Mouse (Mus musculus) limb, embryonic 14.5 days (tissue): Measurements from ENCODE around the gene Trappc3l. TPM values are rescaled to one million over a fixed set of nuclear protein-coding genes. Genes with fewer than 3 reads are reported as not detected.

ENCODE experiments used
- ATAC-seq: fragments of 200-750 bp; cut with Nextera tagmentation; 2 replicates; pipeline ENCODE4 v1.8.0; 2017; ENCODE audit warnings: low read depth, moderate number of reproducible peaks, moderate TSS enrichment; ENCODE audit not compliant: low FRiP score
- DNase-seq: peaks from one replicate; pipeline ENCODE4 v3.0.0-alpha.2; 2015; ENCODE audit warnings: low spot score
- H3K27ac ChIP-seq: fragments of 300-500 bp; sonication (generic); replicated peaks from 2 replicates; pipeline ENCODE4 v1.5.1; 2014; ENCODE audit warnings: low read depth, mild to moderate bottlenecking, low read length, moderate library complexity, mixed read lengths
- H3K27me3 ChIP-seq: fragments of 300-500 bp; sonication (generic); 2 replicates; pipeline ENCODE4 v1.6.1; 2014; ENCODE audit warnings: low read length, mixed read lengths; ENCODE audit not compliant: control insufficient read depth, insufficient read depth
- H3K36me3 ChIP-seq: fragments of 300-500 bp; sonication (generic); 2 replicates; pipeline ENCODE4 v1.6.1; 2014; ENCODE audit warnings: mild to moderate bottlenecking, low read length, moderate library complexity, mixed read lengths; ENCODE audit not compliant: control insufficient read depth, insufficient read depth
- H3K4me1 ChIP-seq: fragments of 300-500 bp; sonication (generic); 2 replicates; pipeline ENCODE4 v1.6.1; 2014; ENCODE audit warnings: antibody characterized with exemption, low read length, mixed read lengths; ENCODE audit not compliant: control insufficient read depth, insufficient read depth
- H3K4me2 ChIP-seq: fragments of 300-500 bp; sonication (generic); replicated peaks from 2 replicates; pipeline ENCODE4 v1.6.1; 2014; ENCODE audit warnings: low read depth, mild to moderate bottlenecking, low read length, moderate library complexity; ENCODE audit not compliant: severe bottlenecking
- H3K4me3 ChIP-seq: fragments of 300-500 bp; sonication (generic); replicated peaks from 2 replicates; pipeline ENCODE4 v1.5.1; 2014; ENCODE audit warnings: low read length
- H3K9ac ChIP-seq: fragments of 300-500 bp; sonication (generic); 2 replicates; pipeline ENCODE4 v1.6.1; 2014; ENCODE audit warnings: mild to moderate bottlenecking, low read depth, low read length, moderate library complexity; ENCODE audit not compliant: severe bottlenecking
- H3K9me3 ChIP-seq: fragments of 300-500 bp; sonication (generic); 2 replicates; pipeline ENCODE4 v1.6.1; 2016; ENCODE audit warnings: low read length; ENCODE audit not compliant: control insufficient read depth
- POLR2A ChIP-seq: fragments of 200-500 bp; IDR thresholded peaks from 2 replicates; pipeline ENCODE4 v1.8.0; 2012; ENCODE audit warnings: inconsistent platforms, mild to moderate bottlenecking, moderate library complexity, borderline replicate concordance; ENCODE audit not compliant: insufficient read depth, insufficient read length; ENCODE audit errors: extremely low read depth
- WGBS: fragments of 180-500 bp; shearing (Covaris S2); extraction: QIAGEN DNeasy Blood & Tissue Kit; methylation state at CpG from one replicate; pipeline ENCODE4 v1.1.7; 2014; 5-methylcytosine and 5-hydroxymethylcytosine counted together
- polyA plus RNA-seq, 2 experiments: library from polyadenylated mRNA; depleted of rRNA in 1 of 2; stranded (reverse) in 1 of 2; unstranded in 1 of 2; fragments of >200 nt; fragmentation: Nextera tagmentation in 1 of 2; extraction: Ambion mirVana in 1 of 2; gene quantifications; 2 replicates each; pipeline versions ENCODE4 v1.2.1 to v1.2.3; 2012 to 2014

Gene Trappc3l
- polyA plus RNA-seq, 2 experiments: not detected

DNA sequence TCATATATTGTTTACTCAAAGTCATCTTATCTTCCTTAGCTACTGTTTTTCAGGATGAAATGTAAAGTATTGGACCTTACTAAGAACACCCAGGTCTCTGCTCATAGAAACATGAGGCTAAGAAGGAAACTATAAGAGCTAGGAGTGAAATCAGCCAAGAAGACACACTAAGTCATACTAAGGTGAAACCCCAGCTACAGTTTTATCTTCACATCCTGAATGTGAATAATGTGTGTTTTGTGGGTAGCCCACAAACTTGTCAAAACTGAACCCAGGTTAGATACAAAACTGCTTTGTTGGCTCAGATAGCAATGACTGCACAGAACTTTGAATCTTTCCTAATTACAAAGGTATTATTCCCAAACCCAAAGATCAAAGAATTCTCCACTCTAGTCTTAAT lies 80.4 kb downstream of the Trappc3l start:
- no peaks in the 10 kb centered on the region for H3K36me3 ChIP-seq
- ATAC-seq: no peak

DNA sequence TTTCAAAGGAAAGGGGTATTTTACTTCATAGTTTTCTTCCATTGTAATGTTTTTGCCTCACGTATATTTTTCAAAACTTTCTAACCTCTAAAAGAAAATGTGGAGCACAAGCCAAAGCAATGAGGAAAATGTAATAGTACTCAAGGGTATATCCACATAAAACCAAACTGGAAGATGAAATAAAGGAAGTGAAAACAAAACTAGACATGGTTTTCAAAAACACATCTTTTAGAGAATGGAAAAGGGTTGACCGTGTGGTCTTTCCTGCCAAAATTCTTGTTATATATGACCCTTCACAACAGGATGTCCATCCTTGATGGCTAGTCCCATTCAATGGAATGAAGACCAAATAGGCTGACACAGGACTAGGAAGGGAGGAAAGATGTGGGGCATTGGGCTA lies 81.0 kb downstream of the Trappc3l start:
- no peaks in the 10 kb centered on the region for H3K27me3 ChIP-seq
- DNase-seq: no peak
- H3K9ac ChIP-seq: no peak overlapping the region
- no peak overlapping the region for H3K27ac ChIP-seq
- H3K9me3 ChIP-seq: no peaks in the 10 kb centered on the region
- no peaks in the 10 kb centered on the region for H3K36me3 ChIP-seq
- 79% methylated on average over 2 of the region's 2 CpGs for WGBS
- TF ChIP-seq POLR2A: no peak
- H3K4me1 ChIP-seq: no peaks in the 10 kb centered on the region
- H3K4me3 ChIP-seq: no peak overlapping the region
- ATAC-seq: no peak
- no peak overlapping the region for H3K4me2 ChIP-seq

More for the DNA sequence above, 80.4 kb downstream of the Trappc3l start:
- H3K4me2 ChIP-seq: no peak overlapping the region
- H3K27ac ChIP-seq: no peak overlapping the region
- no peak for TF ChIP-seq POLR2A
- H3K4me1 ChIP-seq: no peaks in the 10 kb centered on the region
- no peak overlapping the region for H3K9ac ChIP-seq
- H3K4me3 ChIP-seq: no peak overlapping the region
- no peak for DNase-seq
- no peaks in the 10 kb centered on the region for H3K27me3 ChIP-seq
- no peaks in the 10 kb centered on the region for H3K9me3 ChIP-seq

DNA sequence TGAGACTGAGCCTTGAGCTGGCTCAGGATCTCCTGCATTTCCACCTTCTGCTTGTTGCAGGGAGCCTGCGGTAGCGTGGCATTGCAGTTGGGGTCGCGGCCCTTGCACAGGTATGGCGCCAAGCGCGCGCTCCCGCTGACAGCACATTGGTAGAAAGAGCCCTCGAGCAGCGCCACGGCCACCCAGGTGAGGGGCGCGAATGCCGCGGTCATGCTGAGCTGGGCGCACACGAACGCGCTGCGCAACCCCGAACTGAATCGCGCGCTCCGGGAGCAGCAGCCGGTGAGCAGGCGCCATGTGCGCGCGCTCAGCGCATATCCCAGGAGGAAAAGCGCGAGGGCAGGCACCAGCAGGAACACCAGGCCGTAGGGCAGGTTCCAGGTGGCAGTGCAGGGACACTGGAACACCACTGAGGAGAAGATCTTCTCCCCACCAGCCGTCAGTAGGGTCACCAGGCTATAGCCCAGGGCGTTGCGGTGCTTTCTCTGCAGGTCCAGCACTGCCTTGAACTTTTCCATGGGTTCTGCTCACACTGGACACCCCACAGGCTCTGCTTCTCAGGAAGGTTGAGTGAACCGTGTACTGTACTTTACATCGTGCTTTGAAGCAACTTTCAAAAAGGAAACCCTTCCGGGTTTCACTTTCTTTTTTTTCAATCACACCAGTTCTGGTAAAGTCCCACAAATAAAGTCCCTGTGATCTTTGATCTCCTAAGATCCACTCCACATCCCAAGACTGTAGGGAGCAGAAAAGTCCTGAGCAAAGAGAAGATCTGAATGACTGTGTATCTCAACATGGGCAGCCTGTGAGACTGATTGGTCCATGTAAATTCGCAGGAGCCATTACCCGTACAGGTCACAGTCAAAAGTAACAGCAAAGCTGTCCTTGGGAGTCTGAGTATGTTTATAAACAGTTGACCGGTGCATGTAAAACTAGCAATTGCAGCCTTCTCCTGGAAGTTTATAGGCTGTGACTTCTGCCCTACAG lies 90.3 kb downstream of the Trappc3l start, which contains the start of gene Calhm6:
Gene Calhm6 (minus strand): TSS at position 593 of the 987 bp plus-strand sequence.
- 15% methylated on average over 44 of the region's 44 CpGs for WGBS
- Histone ChIP-seq H3K27me3 (no peaks in the 10 kb centered on the region), H3K9ac (peak within 1 kb of the TSS; percentile 52), H3K4me3 (peak within 1 kb of the TSS; percentile 43), H3K9me3 (no peaks in the 10 kb centered on the region), H3K36me3 (no peaks in the 10 kb centered on the region), H3K4me2 (peak within 1 kb of the TSS; percentile 67), H3K4me1 (no peaks in the 10 kb centered on the region), H3K27ac (no peak within 1 kb of the TSS)
- TF ChIP-seq POLR2A: no peak
- DNase-seq: peak; percentile 39
- ATAC-seq: 0 out of 2 replicates have a peak, but pooled peaks have one; percentile 30

DNA sequence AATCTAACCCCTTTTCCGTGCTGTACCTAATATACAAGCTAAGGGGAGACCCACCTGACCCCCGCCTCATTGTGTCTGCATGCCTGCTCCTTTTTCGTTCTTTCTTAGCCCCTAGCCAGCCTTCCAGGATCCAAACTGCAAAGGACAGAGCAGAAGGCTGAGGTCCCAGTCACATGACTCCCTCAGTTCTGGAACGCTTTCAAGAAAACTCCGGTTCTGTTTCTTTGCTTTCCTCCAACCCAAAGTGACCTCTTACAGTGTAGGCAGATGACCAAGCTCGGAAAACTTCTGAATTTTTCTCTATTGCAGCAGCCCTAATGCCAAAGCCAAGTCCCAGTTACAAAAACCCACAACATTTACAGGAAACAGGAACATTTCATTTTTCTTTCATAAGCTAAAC lies 91.0 kb downstream of the Trappc3l start:
- ATAC-seq: no peak

DNA sequence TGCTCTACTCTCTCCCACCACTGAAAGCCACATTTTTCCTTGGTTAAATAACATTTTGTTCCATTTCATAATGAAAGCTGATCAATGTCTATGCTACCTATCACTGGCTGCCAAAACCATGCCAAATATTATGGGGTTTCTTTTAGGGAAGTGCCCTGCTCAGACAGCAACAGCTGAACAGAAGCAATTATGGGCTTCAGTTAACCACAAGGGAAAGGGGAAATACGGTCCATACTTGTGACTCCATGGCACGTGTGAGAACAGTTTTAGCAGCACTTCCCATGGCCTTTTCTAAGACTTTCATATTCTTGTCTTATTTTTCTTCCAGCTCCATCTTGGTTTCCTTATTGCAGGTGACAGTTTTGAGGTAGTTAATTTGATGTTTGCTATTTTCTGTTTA lies 94.0 kb downstream of the Trappc3l start:
- Histone ChIP-seq H3K9me3 (no peaks in the 10 kb centered on the region), H3K27me3 (no peaks in the 10 kb centered on the region), H3K27ac (no peak overlapping the region), H3K4me2 (no peak overlapping the region), H3K9ac (no peak overlapping the region), H3K36me3 (no peaks in the 10 kb centered on the region), H3K4me1 (no peaks in the 10 kb centered on the region), H3K4me3 (no peak overlapping the region)
- no peak for TF ChIP-seq POLR2A
- DNase-seq (no peak), ATAC-seq (no peak)
- 66% methylated on average over 2 of the region's 2 CpGs for WGBS

More for the DNA sequence above, 91.0 kb downstream of the Trappc3l start:
- Histone ChIP-seq H3K4me1 (no peaks in the 10 kb centered on the region), H3K27ac (no peak overlapping the region), H3K27me3 (no peaks in the 10 kb centered on the region), H3K9me3 (no peaks in the 10 kb centered on the region), H3K4me3 (no peak overlapping the region), H3K4me2 (no peak overlapping the region), H3K9ac (no peak overlapping the region), H3K36me3 (no peaks in the 10 kb centered on the region)
- no peak for TF ChIP-seq POLR2A
- WGBS: 73% methylated on average over 6 of the region's 6 CpGs
- DNase-seq: no peak
